Mouse (Mus musculus): Measurements from ENCODE around the gene Chmp5.

DNA sequence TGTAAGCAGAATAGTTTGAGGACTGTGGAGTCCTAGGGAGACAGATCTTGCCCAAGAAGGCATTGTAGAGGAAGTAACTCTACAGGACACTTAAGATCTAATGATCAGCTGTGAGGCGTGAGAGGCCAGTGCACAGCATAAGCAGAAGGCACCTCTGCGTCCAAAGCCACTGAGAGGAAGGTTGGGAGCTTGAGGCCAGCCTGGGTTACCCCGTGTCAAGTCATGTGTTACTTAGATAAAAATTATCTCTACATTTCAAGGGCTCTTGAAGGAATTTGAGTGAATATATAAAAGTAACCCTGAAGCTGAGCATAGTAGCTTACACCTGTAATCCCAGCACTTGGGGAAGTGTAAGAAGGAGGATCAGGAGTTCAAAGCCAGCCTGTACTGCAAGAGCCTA, 65.1 kb downstream of the Chmp5 start:
- no peak for TF ChIP-seq CTCF (IDR thresholded peaks at IDR 0.05)
- no peak for TF ChIP-seq POLR2A (IDR thresholded peaks at IDR 0.05; ENCODE audit: insufficient read depth, low read depth, low read length)

All from heart, adult 2 months (tissue).